Mouse (Mus musculus) adipocyte (in vitro differentiated cells): ENCODE results near the gene Grid2.

Experiments used
- DNase-seq: peaks from one replicate; pipeline ENCODE4 v3.0.0-alpha.2; 2016; ENCODE audit warnings: low spot score

The Grid2 gene

GRCm38 (mm10) chr6:63609570-63609969, 353.9 kb downstream of the Grid2 start:
- DNase-seq = no peak

GRCm38 (mm10) chr6:63635970-63636369, 380.3 kb downstream of the Grid2 start:
- DNase-seq = no peak

GRCm38 (mm10) chr6:63659423-63659822, 403.7 kb downstream of the Grid2 start:
- no peak for DNase-seq

- DNase-seq = no peak
Measured at GRCm38 (mm10) chr6:63685689-63686088, 430.0 kb downstream of the Grid2 start.

GRCm38 (mm10) chr6:63701684-63702083, 446.0 kb downstream of the Grid2 start:
- DNase-seq = no peak

GRCm38 (mm10) chr6:63733740-63734139, 478.1 kb downstream of the Grid2 start:
- no peak for DNase-seq

GRCm38 (mm10) chr6:63762535-63762934, 506.9 kb downstream of the Grid2 start:
- DNase-seq = no peak

GRCm38 (mm10) chr6:63794679-63795078, 539.0 kb downstream of the Grid2 start:
- no peak for DNase-seq

GRCm38 (mm10) chr6:63820236-63820635, 564.6 kb downstream of the Grid2 start:
- DNase-seq = no peak

- no peak for DNase-seq
Measured at GRCm38 (mm10) chr6:63862628-63863027, 607.0 kb downstream of the Grid2 start.

GRCm38 (mm10) chr6:63877088-63877764, 621.5 kb downstream of the Grid2 start:
- DNase-seq = no peak

GRCm38 (mm10) chr6:63877765-63878345, 622.2 kb downstream of the Grid2 start:
- DNase-seq = no peak

- no peak for DNase-seq
Measured at GRCm38 (mm10) chr6:63894714-63895113, 639.0 kb downstream of the Grid2 start.

- DNase-seq = peak; percentile 17
Measured at GRCm38 (mm10) chr6:63898171-63898570, 642.5 kb downstream of the Grid2 start.

GRCm38 (mm10) chr6:63917035-63917570, 661.4 kb downstream of the Grid2 start:
- DNase-seq = no peak

- DNase-seq = no peak
Measured at GRCm38 (mm10) chr6:63921951-63922350, 666.3 kb downstream of the Grid2 start.

- no peak for DNase-seq
Measured at GRCm38 (mm10) chr6:63931201-63931600, 675.5 kb downstream of the Grid2 start.

- DNase-seq = no peak
Measured at GRCm38 (mm10) chr6:63946721-63947120, 691.0 kb downstream of the Grid2 start.

- no peak for DNase-seq
Measured at GRCm38 (mm10) chr6:63963789-63964188, 708.1 kb downstream of the Grid2 start.

- DNase-seq = no peak
Measured at GRCm38 (mm10) chr6:63964269-63964668, 708.6 kb downstream of the Grid2 start.

GRCm38 (mm10) chr6:63964735-63965134, 709.1 kb downstream of the Grid2 start:
- DNase-seq = no peak

GRCm38 (mm10) chr6:64046084-64046483, 790.4 kb downstream of the Grid2 start:
- DNase-seq = no peak

- no peak for DNase-seq
Measured at GRCm38 (mm10) chr6:64046732-64047131, 791.1 kb downstream of the Grid2 start.

- no peak for DNase-seq
Measured at GRCm38 (mm10) chr6:64047950-64048349, 792.3 kb downstream of the Grid2 start.
